Mouse (Mus musculus): ENCODE data around the gene Hmg20a. TPM values are rescaled to one million over a fixed set of nuclear protein-coding genes. Genes with fewer than 3 reads are reported as not detected.

Hmg20a gene
- polyA plus RNA-seq, 1 experiment from 2014 or later, result 64.0 TPM

DNA sequence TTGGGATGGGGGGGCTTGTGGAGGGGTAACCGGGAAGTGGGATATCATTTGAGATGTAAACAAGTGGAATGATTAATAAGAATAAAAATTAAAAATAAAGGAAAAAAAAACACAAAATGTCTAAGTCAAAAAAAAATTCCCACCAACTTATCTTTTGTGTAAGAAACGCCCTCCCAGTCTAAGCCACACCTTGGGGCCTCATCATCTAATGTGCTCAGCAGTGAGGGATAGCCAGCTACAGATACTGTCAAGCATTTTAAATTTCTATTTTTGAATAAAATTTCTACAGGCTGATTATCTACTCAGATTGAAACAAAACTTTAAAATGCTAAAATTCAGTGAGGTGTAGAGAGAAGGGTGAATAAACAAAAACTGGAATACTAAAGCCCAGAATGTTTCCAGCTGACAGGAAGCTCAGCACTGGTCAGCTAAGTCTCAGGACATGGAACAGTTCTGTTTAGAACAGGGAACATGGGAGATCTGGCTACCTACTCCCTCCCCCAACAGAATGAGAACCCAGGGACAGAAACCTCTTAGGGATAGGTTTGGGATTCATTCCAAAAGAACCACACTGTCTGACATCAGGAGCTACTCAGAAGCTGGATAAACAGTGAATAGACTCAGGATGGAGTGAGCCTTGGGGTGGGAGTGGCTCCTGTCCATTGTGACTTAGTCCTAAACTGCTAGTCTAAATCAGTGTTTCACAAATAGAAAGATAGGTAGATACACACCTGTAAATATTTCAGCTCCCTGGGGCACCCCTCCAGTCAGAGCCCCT lies 34.8 kb downstream of the Hmg20a start:
- Histone ChIP-seq H3K27ac (no peak overlapping the region), H3K9ac (no peak overlapping the region), H3K4me1 (no peaks in the 10 kb centered on the region), H3K9me3 (replicated peaks) (no peaks in the 10 kb centered on the region), H3K4me3 (replicated peaks) (no peak overlapping the region), H3K36me3 (peaks cover 10% of the 10 kb centered on the region; the same call in 1 of the 2 replicates), H3K27me3 (no peaks in the 10 kb centered on the region), H3K4me2 (no peak overlapping the region)
- WGBS, result 84% methylated on average over 2 of the region's 2 CpGs
- ATAC-seq (replicated peaks; ENCODE audit: low FRiP score), result no peak

DNA sequence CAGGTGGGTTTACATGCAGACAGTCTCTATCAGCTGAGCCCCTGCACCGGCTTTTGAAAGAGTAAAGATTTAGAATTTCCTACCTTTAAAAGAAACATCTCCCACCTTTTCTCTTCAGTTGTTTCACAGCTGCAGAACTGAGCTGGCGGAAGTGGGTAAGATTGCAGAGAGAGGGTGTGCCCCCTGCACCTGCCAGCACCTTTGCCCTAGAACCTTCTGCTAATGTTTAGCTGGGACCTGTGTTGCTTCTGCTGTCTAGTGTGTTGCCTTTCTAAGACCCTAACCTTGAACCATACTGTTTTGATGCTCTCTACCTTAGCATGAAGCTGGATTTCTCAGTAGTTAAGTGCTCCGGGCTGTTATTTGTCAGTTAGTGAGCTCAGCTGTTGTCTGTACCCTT lies 38.0 kb downstream of the Hmg20a start:
- no peak for ATAC-seq (replicated peaks; ENCODE audit: low FRiP score)
- Histone ChIP-seq H3K27me3 (no peaks in the 10 kb centered on the region), H3K4me2 (no peak overlapping the region), H3K9me3 (replicated peaks) (no peaks in the 10 kb centered on the region), H3K27ac (no peak overlapping the region), H3K4me1 (0 out of 2 replicates have a peak, but pooled peaks cover 2% of the 10 kb centered on the region), H3K4me3 (replicated peaks) (no peak overlapping the region), H3K9ac (no peak overlapping the region), H3K36me3 (peaks cover 4% of the 10 kb centered on the region; the same call in 1 of the 2 replicates)
- WGBS, result 91% methylated on average over 3 of the region's 3 CpGs

DNA sequence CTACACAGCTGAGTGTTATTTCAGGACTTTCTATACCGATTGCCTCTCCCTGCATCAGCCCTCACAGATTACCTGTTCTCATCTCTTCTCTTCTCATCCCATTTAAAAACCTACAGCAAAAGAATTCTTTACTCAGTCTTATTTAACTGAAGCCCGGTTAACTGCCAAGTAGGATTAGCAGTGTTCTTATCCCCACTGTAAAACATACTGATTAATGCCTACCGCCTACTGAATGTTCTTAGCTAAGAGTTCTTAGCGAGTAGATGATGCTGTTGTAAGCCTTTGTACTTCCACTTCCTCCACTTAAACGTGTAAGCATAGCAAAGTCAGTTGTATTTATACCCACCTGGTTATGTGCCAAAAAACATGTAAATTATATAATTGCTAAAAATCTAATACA lies 42.6 kb downstream of the Hmg20a start:
- Histone ChIP-seq H3K4me3 (replicated peaks) (no peak overlapping the region), H3K9ac (no peak overlapping the region), H3K9me3 (replicated peaks) (no peaks in the 10 kb centered on the region), H3K27ac (no peak overlapping the region), H3K27me3 (no peaks in the 10 kb centered on the region), H3K4me2 (no peak overlapping the region), H3K4me1 (peaks cover 38% of the 10 kb centered on the region), H3K36me3 (no peaks in the 10 kb centered on the region)
- no peak for ATAC-seq (replicated peaks; ENCODE audit: low FRiP score)
- WGBS, result 86% methylated on average over 5 of the region's 5 CpGs

DNA sequence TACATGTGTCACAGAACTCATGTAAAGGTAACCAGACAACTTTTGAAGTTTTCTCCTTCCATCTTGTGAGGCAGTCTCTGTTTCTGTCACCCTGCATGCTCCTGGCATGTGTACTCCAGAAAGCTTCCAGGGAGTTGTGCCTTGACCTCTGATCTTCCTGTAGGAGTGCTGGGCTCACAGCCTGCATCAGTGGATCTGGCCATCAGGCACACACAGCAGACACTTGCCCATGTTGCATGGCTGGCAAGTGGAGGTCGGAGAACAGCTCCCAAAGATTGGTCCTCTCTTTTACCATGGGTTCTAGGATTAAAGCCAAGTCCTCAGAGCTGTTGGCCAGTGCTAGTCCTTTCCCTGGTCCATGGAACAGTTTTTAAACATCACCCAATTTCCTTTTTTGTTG lies 44.2 kb downstream of the Hmg20a start:
- 81% methylated on average over 1 of the region's 1 CpGs for WGBS
- H3K9ac ChIP-seq, result no peak overlapping the region
- H3K4me1 ChIP-seq, result peaks cover 52% of the 10 kb centered on the region
- H3K27ac ChIP-seq, result peak overlapping the region; percentile 85
- no peak for ATAC-seq (replicated peaks; ENCODE audit: low FRiP score)
- no peak overlapping the region for H3K4me2 ChIP-seq
- peaks cover 1% of the 10 kb centered on the region; the same call in 1 of the 2 replicates for H3K36me3 ChIP-seq
- no peaks in the 10 kb centered on the region for H3K9me3 ChIP-seq (replicated peaks)
- no peaks in the 10 kb centered on the region for H3K27me3 ChIP-seq
- H3K4me3 ChIP-seq (replicated peaks), result no peak overlapping the region

DNA sequence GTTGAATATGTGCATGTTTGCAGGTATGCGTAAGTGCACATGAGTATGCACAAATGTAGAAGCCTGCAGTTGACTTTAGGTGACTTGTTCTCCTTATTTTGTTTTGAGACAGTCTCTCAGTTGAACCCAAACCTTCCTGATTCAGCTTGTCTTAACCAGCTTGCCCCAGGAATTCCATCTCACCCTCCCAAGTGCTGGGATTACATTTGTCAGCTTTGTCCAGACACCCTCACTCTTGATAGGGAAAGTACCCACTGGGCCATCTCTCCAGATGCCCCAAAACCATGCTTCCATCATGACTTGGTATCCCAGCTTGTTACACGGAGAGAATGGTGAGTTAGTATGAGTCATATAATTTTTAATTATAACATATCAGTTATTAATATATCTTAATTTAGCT lies 44.6 kb downstream of the Hmg20a start:
- peak overlapping the region; percentile 85 for H3K27ac ChIP-seq
- H3K4me3 ChIP-seq (replicated peaks), result no peak overlapping the region
- no peaks in the 10 kb centered on the region for H3K27me3 ChIP-seq
- H3K36me3 ChIP-seq, result peaks cover 5% of the 10 kb centered on the region
- H3K9ac ChIP-seq, result no peak overlapping the region
- 87% methylated on average over 2 of the region's 2 CpGs for WGBS
- no peak overlapping the region for H3K4me2 ChIP-seq
- peaks cover 55% of the 10 kb centered on the region for H3K4me1 ChIP-seq
- H3K9me3 ChIP-seq (replicated peaks), result no peaks in the 10 kb centered on the region
- no peak for ATAC-seq (replicated peaks; ENCODE audit: low FRiP score)

DNA sequence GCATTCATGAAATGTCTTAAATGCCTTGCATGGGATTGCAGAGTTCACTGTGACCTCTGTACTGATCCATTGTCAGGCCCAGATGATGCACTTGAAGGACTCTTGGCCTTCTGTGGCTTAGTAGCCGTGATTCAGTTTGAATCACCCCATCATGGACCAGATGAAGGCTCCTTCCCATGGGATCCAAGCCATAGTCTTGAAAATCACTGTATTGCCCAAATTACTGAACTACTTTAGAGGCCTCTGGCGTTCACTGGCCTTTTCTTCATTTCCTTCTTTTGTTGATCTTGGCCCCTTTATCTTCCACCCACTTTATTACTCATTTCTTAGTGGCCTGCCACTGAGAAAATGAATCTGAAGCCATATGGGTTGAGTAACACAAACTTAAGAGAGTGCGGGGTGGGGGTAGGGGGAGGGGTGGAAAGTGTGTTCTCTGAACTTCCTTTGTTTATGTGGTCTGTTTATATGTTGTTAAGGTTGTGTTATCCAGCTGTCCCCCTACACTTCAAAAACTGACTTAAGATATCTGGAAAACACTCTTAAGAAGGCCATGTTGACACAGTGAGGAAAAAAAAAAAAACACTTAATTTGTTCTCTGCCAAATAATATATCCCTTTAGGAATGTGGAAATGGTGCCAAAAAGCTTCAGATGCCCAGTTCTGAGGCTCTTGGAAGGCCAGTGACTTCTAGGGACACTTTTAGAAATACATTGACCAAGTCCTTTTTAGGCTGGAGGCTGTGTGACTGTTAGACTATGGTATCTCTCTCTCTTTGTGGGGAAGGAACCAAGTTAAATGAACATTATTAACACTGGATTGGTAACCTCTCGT lies 45.5 kb downstream of the Hmg20a start:
- ATAC-seq (replicated peaks; ENCODE audit: low FRiP score), result peak; percentile 65
- peak overlapping the region; percentile 85 for H3K27ac ChIP-seq
- H3K4me1 ChIP-seq, result peaks cover 53% of the 10 kb centered on the region
- H3K9ac ChIP-seq, result no peak overlapping the region
- H3K36me3 ChIP-seq, result peaks cover 10% of the 10 kb centered on the region
- WGBS, result 35% methylated on average over 4 of the region's 4 CpGs
- H3K9me3 ChIP-seq (replicated peaks), result no peaks in the 10 kb centered on the region
- H3K27me3 ChIP-seq, result no peaks in the 10 kb centered on the region
- no peak overlapping the region for H3K4me3 ChIP-seq (replicated peaks)
- H3K4me2 ChIP-seq, result peak overlapping the region; percentile 38; the same call in 1 of the 2 replicates

DNA sequence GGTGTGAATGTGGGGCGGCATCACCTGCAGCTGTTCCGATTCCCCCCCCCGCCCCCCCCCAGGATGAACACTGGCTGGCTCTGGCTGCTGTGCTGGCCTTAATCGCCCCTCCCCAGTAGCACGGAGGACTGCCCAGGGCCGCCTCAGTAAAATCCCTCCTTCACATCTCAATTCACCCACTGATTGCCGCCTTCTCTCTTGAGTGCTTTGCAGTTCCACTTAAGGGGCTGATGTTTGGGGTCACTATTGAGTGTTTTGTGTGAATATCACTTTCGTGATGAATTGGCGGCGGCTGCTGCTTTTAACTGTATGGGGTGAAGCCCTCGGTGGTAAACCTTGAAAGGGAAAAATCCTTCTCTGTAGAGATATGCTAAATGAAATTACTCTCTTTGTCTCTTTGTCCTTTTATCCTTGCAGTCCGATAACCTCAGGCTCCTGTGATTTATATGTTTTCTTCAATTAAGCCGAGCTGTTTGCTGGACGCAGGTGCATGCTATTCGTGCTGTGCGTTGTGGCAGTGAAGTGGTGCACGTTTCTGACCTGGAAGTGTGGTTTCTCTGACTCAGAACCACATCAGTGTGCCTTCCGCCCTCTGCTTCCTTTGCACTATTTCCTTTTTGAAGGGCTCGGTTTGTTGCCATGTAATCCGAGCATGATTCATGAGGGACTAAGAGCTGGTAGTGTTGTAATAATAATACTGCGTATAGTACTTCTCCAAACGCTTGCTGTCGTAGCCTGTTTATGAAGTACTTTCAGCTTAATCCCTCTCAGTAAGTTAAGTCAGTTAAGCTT lies 46.6 kb downstream of the Hmg20a start:
- Histone ChIP-seq H3K9me3 (replicated peaks) (no peaks in the 10 kb centered on the region), H3K9ac (peak overlapping the region; percentile 21; the same call in 1 of the 2 replicates), H3K4me1 (peaks cover 61% of the 10 kb centered on the region), H3K4me3 (replicated peaks) (no peak overlapping the region), H3K27me3 (no peaks in the 10 kb centered on the region), H3K36me3 (peaks cover 16% of the 10 kb centered on the region), H3K4me2 (peak overlapping the region; percentile 38), H3K27ac (peak overlapping the region; percentile 85)
- WGBS, result 8% methylated on average over 23 of the region's 23 CpGs
- ATAC-seq (replicated peaks; ENCODE audit: low FRiP score), result peak; percentile 46; the same call in 1 of the 2 replicates

DNA sequence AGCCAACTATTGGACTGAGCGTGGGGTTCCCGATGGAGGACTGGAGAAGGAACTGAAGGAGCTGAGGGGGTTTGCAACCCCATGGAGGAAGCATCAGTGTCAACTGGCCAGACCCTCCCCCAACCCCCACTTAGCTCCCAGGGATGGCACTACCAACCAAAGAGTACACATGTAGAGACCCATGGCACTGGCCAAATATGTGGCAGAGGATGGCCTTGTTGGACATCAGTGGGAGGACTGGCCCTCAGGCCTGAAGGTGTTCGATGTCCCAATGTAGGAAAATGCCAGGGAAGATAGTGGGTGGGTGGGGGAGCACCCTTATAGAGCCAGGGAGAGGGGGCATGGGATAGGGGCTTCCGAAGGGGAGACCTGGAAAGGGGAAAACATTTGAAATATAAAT lies 47.8 kb downstream of the Hmg20a start:
- no peaks in the 10 kb centered on the region for H3K9me3 ChIP-seq (replicated peaks)
- H3K36me3 ChIP-seq, result peaks cover 19% of the 10 kb centered on the region
- no peaks in the 10 kb centered on the region for H3K27me3 ChIP-seq
- peaks cover 65% of the 10 kb centered on the region for H3K4me1 ChIP-seq
- ATAC-seq (replicated peaks; ENCODE audit: low FRiP score), result no peak
- peak overlapping the region; percentile 85 for H3K27ac ChIP-seq
- H3K9ac ChIP-seq, result no peak overlapping the region
- no peak overlapping the region for H3K4me3 ChIP-seq (replicated peaks)
- no peak overlapping the region for H3K4me2 ChIP-seq
- WGBS, result 92% methylated on average over 4 of the region's 4 CpGs

DNA sequence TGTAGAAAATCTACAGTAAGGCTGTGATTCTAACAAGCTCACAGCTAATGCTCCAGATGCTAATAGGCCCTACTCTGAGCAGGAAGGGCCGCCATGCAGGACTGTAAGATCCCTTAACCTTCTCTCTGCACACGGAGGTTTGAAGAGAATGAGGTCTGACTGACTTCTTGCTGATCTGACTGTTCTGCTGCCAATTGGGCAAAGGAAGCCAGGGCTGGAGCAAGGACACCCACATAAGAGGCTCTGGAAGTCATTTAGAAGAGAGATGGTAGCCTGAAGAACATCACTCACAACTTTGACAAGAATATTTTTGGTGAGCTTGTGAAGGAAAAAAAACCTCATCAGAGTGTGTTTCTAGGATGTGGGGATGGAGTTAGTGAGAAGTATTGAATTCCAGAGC lies 51.2 kb downstream of the Hmg20a start:
- Histone ChIP-seq H3K4me1 (peaks cover 43% of the 10 kb centered on the region), H3K27me3 (no peaks in the 10 kb centered on the region), H3K36me3 (peaks cover 35% of the 10 kb centered on the region), H3K4me2 (no peak overlapping the region), H3K9me3 (replicated peaks) (no peaks in the 10 kb centered on the region), H3K27ac (0 out of 2 replicates have a peak overlapping the region, but pooled peaks have one; percentile 16), H3K4me3 (replicated peaks) (no peak overlapping the region), H3K9ac (no peak overlapping the region)
- 54% methylated on average over 2 of the region's 2 CpGs for WGBS
- no peak for ATAC-seq (replicated peaks; ENCODE audit: low FRiP score)

DNA sequence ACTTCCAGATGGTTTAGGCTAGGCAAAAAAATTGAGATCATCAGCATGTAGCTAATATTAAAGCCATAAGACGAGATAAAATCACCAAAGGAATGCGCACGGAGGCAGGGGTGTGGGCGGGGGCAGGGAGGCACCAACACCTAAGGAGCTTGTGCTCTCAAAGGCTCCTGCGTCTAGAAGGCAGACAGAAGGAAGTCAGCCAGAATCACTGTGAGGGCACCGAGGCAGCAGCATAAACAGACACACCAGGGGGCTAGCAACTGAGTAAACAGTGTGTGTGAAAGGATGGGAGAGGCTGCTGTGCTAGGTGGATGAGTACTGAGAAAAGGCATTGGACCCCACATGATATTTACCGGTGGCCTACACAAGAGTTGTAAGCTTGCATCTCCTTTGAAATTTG lies 51.9 kb downstream of the Hmg20a start:
- Histone ChIP-seq H3K27ac (no peak overlapping the region), H3K4me2 (no peak overlapping the region), H3K27me3 (no peaks in the 10 kb centered on the region), H3K4me1 (peaks cover 36% of the 10 kb centered on the region), H3K4me3 (replicated peaks) (no peak overlapping the region), H3K36me3 (peaks cover 39% of the 10 kb centered on the region), H3K9ac (no peak overlapping the region), H3K9me3 (replicated peaks) (no peaks in the 10 kb centered on the region)
- WGBS, result 35% methylated on average over 7 of the region's 7 CpGs
- no peak for ATAC-seq (replicated peaks; ENCODE audit: low FRiP score)

DNA sequence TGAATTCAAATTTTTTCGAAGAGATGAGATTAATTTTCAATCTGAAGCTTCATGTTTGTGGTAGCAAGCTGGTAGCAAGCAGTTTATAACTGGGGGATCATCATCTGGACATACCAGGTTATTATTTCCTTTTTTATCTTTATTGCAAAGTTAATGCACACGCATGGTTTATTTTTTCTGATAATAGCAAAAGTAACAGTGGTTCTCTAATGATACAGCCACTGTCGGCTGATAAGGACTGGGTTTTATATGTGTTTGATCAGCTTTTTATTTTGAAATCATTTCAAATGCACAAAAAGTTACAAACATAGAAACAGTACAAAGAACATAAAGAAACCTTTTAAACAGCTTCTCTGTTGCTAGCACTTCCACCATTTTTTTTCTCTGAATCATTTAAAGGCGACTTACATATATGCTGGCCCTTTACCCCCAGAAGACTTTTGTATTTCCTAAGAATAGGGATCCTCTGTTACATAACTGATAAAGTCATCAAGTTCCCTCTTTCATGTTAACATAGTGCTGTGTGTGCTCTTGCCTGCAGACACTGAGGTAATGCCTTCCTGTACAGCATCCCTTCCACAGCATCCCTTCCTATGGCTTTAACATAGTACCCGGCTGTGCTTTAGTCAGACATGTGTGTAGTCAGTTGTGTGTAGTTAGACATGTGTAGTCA lies 60.7 kb downstream of the Hmg20a start:
- Histone ChIP-seq H3K36me3 (peaks cover 64% of the 10 kb centered on the region), H3K4me2 (no peak overlapping the region), H3K9me3 (replicated peaks) (no peaks in the 10 kb centered on the region), H3K4me3 (replicated peaks) (no peak overlapping the region), H3K27me3 (no peaks in the 10 kb centered on the region), H3K27ac (no peak overlapping the region), H3K9ac (no peak overlapping the region), H3K4me1 (0 out of 2 replicates have a peak, but pooled peaks cover 4% of the 10 kb centered on the region)
- 84% methylated on average over 5 of the region's 5 CpGs for WGBS
- ATAC-seq (replicated peaks; ENCODE audit: low FRiP score), result no peak

Measured in kidney, embryonic 15.5 days (tissue).